Mouse (Mus musculus) neural tube, embryonic 15.5 days (tissue): ENCODE measurements around the gene Ankrd24. TPM values are rescaled to one million over a fixed set of nuclear protein-coding genes. Genes with fewer than 3 reads are reported as not detected.
A peak's percentile ranks its signal among the peaks of the same experiment; 100 is the strongest.

Experiments
- ATAC-seq: fragments of 200-750 bp; cut with Nextera tagmentation; 2 replicates; pipeline ENCODE4 v1.8.0; 2017; ENCODE audit warnings: mild to moderate bottlenecking, moderate TSS enrichment, moderate library complexity; ENCODE audit not compliant: low FRiP score
- H3K27ac ChIP-seq: fragments of 300-500 bp; sonication (generic); replicated peaks from 2 replicates; pipeline ENCODE4 v1.5.1; 2015; ENCODE audit warnings: mild to moderate bottlenecking, inconsistent platforms
- H3K27me3 ChIP-seq: fragments of 300-500 bp; sonication (generic); replicated peaks from 2 replicates; pipeline ENCODE4 v1.6.1; 2015; ENCODE audit warnings: inconsistent platforms
- H3K36me3 ChIP-seq: fragments of 300-500 bp; sonication (generic); 2 replicates; pipeline ENCODE4 v1.6.1; 2015; ENCODE audit warnings: inconsistent platforms
- H3K4me1 ChIP-seq: fragments of 300-500 bp; sonication (generic); 2 replicates; pipeline ENCODE4 v1.6.1; 2015; ENCODE audit warnings: inconsistent platforms
- H3K4me2 ChIP-seq: fragments of 300-500 bp; sonication (generic); 2 replicates; pipeline ENCODE4 v1.6.1; 2015; ENCODE audit warnings: inconsistent platforms, mild to moderate bottlenecking, moderate library complexity
- H3K4me3 ChIP-seq: fragments of 300-500 bp; sonication (generic); replicated peaks from 2 replicates; pipeline ENCODE4 v1.5.1; 2015; ENCODE audit warnings: mild to moderate bottlenecking, inconsistent platforms
- H3K9ac ChIP-seq: fragments of 300-500 bp; sonication (generic); replicated peaks from 2 replicates; pipeline ENCODE4 v1.6.1; 2015; ENCODE audit warnings: mild to moderate bottlenecking, inconsistent platforms
- H3K9me3 ChIP-seq: fragments of 300-500 bp; sonication (generic); replicated peaks from 2 replicates; pipeline ENCODE4 v1.6.1; 2016; ENCODE audit warnings: inconsistent platforms
- WGBS: fragments of 180-500 bp; shearing (Covaris S2); methylation state at CpG from one replicate; pipeline ENCODE4 v1.1.7; 2015; ENCODE audit warnings: mixed read lengths; 5-methylcytosine and 5-hydroxymethylcytosine counted together
- polyA plus RNA-seq: library from polyadenylated mRNA; unstranded; fragments of >200 nt; fragmentation: Nextera tagmentation; extraction: Ambion mirVana; gene quantifications from 2 replicates; pipeline ENCODE4 v1.2.1, GENCODE M21; 2015

Ankrd24 gene
- polyA plus RNA-seq: 19.0 and 24.2 TPM in 2 replicates

DNA sequence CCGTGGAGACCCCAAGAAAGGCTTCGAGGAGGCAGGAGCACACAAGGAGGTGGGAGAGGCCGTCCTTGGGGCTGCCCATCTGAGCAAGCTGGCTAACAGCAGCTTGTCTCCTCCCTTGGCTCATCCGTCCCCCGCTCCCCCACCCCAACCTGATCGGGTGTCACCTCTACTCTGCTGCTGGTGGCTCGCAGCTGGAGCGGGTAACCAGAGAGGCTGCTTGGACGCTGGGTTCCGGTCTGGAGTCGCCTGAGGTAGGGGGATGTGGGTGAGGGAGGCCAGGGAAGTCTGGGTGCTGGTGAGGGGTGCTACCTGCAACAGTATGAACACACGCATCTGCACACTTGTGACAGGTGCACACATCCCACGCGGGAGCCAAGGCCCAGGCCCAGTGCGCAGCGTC is at the start of gene Ankrd24:
Gene Ankrd24 (plus strand): TSS at position 151 of the 400 bp plus-strand sequence.
- H3K27me3 ChIP-seq: peaks cover 4% of the 10 kb centered on the region; the same call in 1 of the 2 replicates
- no peak for ATAC-seq
- 91% methylated on average over 16 of the region's 16 CpGs for WGBS
- peaks cover 27% of the 10 kb centered on the region for H3K4me1 ChIP-seq
- no peaks in the 10 kb centered on the region for H3K9me3 ChIP-seq
- peak within 1 kb of the TSS; percentile 83 for H3K4me2 ChIP-seq
- H3K27ac ChIP-seq: peak within 1 kb of the TSS; percentile 86
- H3K4me3 ChIP-seq: peak within 1 kb of the TSS; percentile 65
- H3K9ac ChIP-seq: peak within 1 kb of the TSS; percentile 77
- peaks cover 21% of the 10 kb centered on the region for H3K36me3 ChIP-seq

DNA sequence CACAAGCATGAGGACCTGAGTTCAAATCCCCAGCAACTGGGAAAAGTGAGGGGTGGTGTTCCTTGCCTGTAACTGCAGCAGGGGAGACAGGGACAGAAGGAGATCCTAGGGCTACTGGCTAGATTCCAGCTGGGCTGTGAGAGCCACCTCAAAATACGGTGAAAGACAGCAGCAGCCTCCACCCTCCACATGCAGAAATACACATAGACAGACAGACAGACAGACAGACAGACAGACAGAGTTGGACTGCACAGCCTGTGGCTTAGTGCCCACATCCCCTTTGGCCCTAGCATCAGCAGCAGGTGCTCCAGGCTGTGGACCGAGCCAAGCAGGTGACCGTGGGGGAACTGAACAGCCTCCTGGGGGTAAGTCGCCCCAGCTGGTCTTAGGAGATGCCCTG is 48.4 kb upstream of the Ankrd24 start:
- no peak for ATAC-seq
- Histone ChIP-seq H3K4me2 (no peak overlapping the region), H3K27ac (no peak overlapping the region), H3K9ac (no peak overlapping the region), H3K4me1 (peaks cover 26% of the 10 kb centered on the region), H3K4me3 (no peak overlapping the region), H3K27me3 (peaks cover 71% of the 10 kb centered on the region), H3K9me3 (no peaks in the 10 kb centered on the region), H3K36me3 (no peaks in the 10 kb centered on the region; the same call in 1 of the 2 replicates)
- 45% methylated on average over 4 of the region's 4 CpGs for WGBS

DNA sequence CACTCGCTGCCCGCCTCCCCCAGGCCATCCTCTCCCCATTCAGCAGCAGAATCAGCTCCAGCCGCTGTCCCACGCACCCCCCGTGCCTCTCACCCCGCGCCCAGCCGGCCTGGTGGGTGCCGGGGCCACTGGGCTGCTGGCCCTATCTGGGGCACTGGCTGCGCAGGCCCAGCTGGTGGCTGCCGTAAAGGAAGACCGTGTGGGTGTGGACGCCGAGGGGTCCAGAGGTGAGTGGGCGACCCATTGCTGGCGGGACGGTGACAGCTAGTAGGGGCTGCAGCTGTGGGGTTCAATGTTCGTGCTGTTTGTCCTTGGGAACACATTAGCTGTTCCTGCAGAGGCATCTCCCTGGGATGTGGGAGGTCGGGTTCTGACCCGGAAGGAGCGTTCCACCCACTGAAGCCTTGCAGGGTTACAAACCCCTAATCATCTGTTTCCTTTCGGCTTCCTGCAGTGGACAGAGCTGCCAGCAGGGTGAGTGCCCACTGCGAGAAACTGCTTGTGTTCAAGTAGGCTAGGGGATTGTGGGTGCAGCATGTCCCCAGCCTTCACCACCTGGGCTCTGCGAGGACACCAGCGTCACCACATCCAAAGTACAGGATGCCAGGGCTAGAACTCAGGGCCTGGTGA is 47.8 kb upstream of the Ankrd24 start:
- WGBS: 59% methylated on average over 25 of the region's 25 CpGs
- 0 out of 2 replicates have a peak overlapping the region, but pooled peaks have one; percentile 1 for H3K9ac ChIP-seq
- H3K27ac ChIP-seq: no peak overlapping the region
- H3K36me3 ChIP-seq: no peaks in the 10 kb centered on the region; the same call in 1 of the 2 replicates
- H3K4me1 ChIP-seq: peaks cover 20% of the 10 kb centered on the region
- H3K27me3 ChIP-seq: peaks cover 73% of the 10 kb centered on the region
- 0 out of 2 replicates have a peak overlapping the region, but pooled peaks have one; percentile 11 for H3K4me2 ChIP-seq
- H3K9me3 ChIP-seq: no peaks in the 10 kb centered on the region
- no peak for ATAC-seq
- no peak overlapping the region for H3K4me3 ChIP-seq

DNA sequence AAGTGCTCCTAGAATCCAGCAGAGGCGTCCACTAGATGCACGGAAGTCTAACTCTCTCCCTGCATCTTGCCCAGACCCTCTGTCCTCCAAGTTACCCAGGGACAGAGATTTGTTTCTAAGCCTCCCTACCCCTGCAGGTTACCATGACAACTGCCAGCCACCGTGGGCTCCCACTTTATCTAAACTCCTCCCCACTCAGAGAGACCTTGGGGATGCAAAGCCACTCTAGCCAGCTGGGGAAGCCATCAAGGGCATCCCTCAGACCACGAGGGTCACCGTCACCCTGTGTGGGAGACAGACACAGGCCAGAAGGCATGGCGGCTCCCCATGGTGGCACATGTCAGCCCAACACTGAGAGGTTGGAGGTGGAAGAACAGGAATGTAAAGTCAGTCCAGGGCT is 45.0 kb upstream of the Ankrd24 start:
- peaks cover 72% of the 10 kb centered on the region for H3K27me3 ChIP-seq
- no peak for ATAC-seq

DNA sequence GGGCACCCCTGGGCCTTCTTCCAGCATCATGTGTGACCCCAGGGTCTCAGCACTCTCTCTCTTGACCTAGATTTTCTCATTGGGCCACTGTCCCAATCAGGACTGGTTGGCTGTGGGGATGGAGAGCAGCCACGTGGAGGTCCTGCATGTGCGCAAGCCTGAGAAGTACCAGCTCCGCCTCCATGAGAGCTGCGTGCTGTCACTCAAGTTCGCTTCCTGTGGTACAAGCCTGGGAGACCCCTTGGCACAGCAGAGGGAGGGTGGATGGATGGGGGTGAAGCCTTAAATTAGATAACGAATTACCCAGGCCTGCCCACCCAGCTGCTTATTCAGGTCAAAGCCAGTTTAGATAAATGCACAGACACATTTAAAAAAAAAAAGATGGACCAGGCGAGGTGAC is 39.6 kb upstream of the Ankrd24 start:
- ATAC-seq: no peak
- H3K9ac ChIP-seq: no peak overlapping the region
- no peak overlapping the region for H3K4me2 ChIP-seq
- H3K27ac ChIP-seq: no peak overlapping the region
- H3K4me3 ChIP-seq: no peak overlapping the region
- H3K4me1 ChIP-seq: no peaks in the 10 kb centered on the region
- H3K36me3 ChIP-seq: peaks cover 17% of the 10 kb centered on the region
- WGBS: 79% methylated on average over 7 of the region's 7 CpGs
- no peaks in the 10 kb centered on the region for H3K9me3 ChIP-seq
- peaks cover 75% of the 10 kb centered on the region for H3K27me3 ChIP-seq

More for the DNA sequence above, 45.0 kb upstream of the Ankrd24 start:
- H3K4me1 ChIP-seq: peaks cover 11% of the 10 kb centered on the region
- H3K27ac ChIP-seq: no peak overlapping the region
- H3K4me3 ChIP-seq: no peak overlapping the region
- H3K4me2 ChIP-seq: no peak overlapping the region
- WGBS: 45% methylated on average over 6 of the region's 6 CpGs
- H3K9me3 ChIP-seq: no peaks in the 10 kb centered on the region
- peaks cover 8% of the 10 kb centered on the region for H3K36me3 ChIP-seq
- H3K9ac ChIP-seq: no peak overlapping the region

DNA sequence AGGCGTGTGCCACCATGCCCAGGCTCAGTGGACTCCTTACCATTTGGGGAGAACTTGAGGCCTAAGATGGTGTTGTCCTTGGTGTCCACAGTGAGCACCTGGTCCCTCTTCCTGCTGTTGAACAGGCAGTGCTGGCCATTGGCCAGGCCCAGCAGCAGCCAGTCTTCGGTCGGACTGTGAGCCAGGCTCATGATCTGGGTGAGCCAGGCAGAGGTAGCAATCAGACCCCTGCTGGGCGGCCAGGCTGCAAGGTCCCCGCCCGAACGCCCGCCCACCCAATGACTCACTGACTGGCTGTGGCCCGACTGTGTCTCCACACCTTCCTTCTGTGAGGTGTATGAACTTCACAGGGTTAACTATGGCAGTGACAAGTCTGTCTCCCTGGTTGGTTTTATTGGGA is 36.5 kb upstream of the Ankrd24 start:
- no peak for ATAC-seq
- Histone ChIP-seq H3K4me1 (peaks cover 16% of the 10 kb centered on the region), H3K36me3 (peaks cover 17% of the 10 kb centered on the region), H3K27me3 (peaks cover 76% of the 10 kb centered on the region), H3K9me3 (no peaks in the 10 kb centered on the region), H3K9ac (no peak overlapping the region), H3K27ac (no peak overlapping the region), H3K4me2 (no peak overlapping the region), H3K4me3 (no peak overlapping the region)
- 59% methylated on average over 9 of the region's 9 CpGs for WGBS

DNA sequence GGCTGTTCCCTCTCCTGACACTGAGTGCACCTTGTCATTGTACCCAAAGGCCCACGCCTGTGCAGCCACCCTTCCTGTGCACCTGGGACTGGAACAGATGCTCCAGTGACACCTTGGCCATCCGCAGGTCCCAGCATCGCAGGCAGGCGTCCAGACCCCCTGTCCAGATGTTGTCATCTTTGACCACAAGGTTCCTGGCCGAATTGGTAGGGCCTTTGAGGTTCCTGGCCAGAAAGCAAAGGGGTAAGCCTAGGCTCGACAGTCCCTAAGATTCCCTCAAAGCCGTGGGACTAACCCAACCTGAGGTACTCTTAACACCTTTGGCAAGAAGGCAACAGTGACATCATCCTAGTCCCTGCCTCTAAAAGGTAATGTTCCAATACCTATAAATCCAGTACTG is 35.7 kb upstream of the Ankrd24 start:
- H3K27ac ChIP-seq: no peak overlapping the region
- ATAC-seq: no peak
- H3K4me2 ChIP-seq: no peak overlapping the region
- H3K36me3 ChIP-seq: peaks cover 16% of the 10 kb centered on the region
- H3K4me1 ChIP-seq: peaks cover 24% of the 10 kb centered on the region
- H3K9me3 ChIP-seq: no peaks in the 10 kb centered on the region
- no peak overlapping the region for H3K4me3 ChIP-seq
- H3K9ac ChIP-seq: no peak overlapping the region
- WGBS: 84% methylated on average over 7 of the region's 7 CpGs
- H3K27me3 ChIP-seq: peaks cover 69% of the 10 kb centered on the region

DNA sequence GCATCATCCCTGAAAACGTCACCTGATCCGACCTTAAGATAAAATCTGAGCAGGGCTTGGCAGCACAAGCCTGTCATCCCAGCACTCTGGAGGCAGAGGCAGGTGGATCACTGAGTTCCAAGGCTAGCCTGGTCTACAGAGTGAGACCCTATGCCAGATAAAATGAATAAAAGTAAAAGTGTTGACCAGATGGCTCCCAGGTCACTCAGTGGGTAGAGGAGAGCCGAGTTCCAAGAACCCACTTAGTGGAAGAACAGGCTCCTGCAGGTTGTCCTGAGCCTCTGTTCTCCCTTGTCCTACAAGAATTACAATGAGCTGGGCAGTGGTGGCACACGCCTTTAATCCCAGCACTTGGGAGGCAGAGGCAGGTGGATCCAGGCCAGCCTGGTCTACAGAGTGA is 35.1 kb upstream of the Ankrd24 start:
- H3K4me2 ChIP-seq: no peak overlapping the region
- peaks cover 66% of the 10 kb centered on the region for H3K27me3 ChIP-seq

DNA sequence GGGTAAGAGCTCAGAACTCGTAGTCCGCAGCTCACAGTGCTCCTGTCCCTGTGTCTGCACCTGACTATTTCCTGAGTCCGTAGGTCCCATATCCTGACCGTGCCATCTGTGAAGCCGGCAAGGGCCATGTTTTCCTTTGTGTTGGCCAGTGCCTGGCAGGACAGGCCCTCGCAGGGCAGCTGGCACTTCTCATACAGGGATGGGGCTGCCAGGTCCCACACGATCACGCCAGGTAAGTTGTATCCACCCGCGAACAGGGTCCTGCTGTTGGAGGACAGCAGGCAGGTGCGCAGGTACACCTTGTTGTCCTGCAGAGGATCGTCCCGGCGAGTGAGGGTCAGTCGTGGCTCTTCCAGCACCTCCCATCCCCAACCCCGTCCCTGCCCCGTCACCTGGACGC is 34.4 kb upstream of the Ankrd24 start:
- H3K27me3 ChIP-seq: peaks cover 61% of the 10 kb centered on the region

More for the DNA sequence above, 35.1 kb upstream of the Ankrd24 start:
- ATAC-seq: no peak
- no peak overlapping the region for H3K27ac ChIP-seq
- peaks cover 10% of the 10 kb centered on the region; the same call in 1 of the 2 replicates for H3K36me3 ChIP-seq
- H3K4me3 ChIP-seq: no peak overlapping the region
- no peak overlapping the region for H3K9ac ChIP-seq
- WGBS: 74% methylated on average over 4 of the region's 4 CpGs
- H3K9me3 ChIP-seq: no peaks in the 10 kb centered on the region
- peaks cover 28% of the 10 kb centered on the region for H3K4me1 ChIP-seq

DNA sequence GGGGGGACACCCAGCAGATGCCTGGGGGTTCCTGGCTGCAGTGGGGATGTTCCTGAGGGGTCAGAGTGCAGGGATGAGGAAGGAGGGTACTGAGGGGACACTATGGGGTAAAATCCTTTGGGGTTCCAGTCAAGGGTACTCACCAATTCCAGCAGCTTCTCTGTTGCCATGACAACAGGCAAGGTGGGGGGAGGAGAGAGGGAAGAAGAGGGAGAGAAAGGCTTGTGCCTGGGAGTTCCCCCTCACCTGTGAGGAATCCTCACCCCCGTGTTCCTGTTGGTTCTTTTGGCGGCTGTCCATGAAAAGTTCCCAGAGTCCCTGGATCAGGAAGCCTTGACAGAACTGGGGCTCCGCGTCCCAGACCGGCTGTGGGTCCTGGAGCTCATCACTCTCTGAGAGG is 32.7 kb upstream of the Ankrd24 start:
- ATAC-seq: no peak
- no peak overlapping the region for H3K4me3 ChIP-seq
- no peak overlapping the region for H3K27ac ChIP-seq
- WGBS: 37% methylated on average over 5 of the region's 5 CpGs
- H3K9ac ChIP-seq: no peak overlapping the region
- H3K9me3 ChIP-seq: no peaks in the 10 kb centered on the region
- 0 out of 2 replicates have a peak overlapping the region, but pooled peaks have one; percentile 49 for H3K4me2 ChIP-seq
- peaks cover 32% of the 10 kb centered on the region for H3K4me1 ChIP-seq
- peaks cover 46% of the 10 kb centered on the region for H3K27me3 ChIP-seq
- no peaks in the 10 kb centered on the region for H3K36me3 ChIP-seq

More for the DNA sequence above, 34.4 kb upstream of the Ankrd24 start:
- peaks cover 3% of the 10 kb centered on the region; the same call in 1 of the 2 replicates for H3K36me3 ChIP-seq
- H3K27ac ChIP-seq: no peak overlapping the region
- peaks cover 28% of the 10 kb centered on the region for H3K4me1 ChIP-seq
- ATAC-seq: no peak
- H3K9ac ChIP-seq: no peak overlapping the region
- H3K4me2 ChIP-seq: no peak overlapping the region
- no peaks in the 10 kb centered on the region for H3K9me3 ChIP-seq
- no peak overlapping the region for H3K4me3 ChIP-seq
- WGBS: 79% methylated on average over 18 of the region's 18 CpGs

DNA sequence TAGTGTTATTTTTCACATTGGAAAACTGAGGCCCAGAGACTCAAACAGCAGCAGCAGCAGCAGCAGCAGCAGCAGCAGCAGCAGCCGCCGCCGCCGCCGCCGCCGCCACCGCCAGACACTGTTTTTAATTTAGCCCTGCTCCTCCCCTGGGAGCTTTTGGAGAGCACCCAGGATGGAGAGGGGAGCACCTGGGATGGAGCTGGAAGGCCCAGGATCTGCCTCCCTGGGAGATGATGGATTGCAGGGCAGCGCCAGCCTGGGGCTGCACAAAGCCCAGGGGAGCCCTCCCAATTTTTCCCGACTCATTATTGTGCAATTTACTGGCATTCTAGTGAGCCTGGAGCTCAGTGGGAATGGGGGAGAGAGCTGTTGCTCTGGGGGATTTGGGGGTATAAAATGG is 31.7 kb upstream of the Ankrd24 start:
- Histone ChIP-seq H3K9ac (no peak overlapping the region), H3K27me3 (peaks cover 41% of the 10 kb centered on the region)
- 6% methylated on average over 10 of the region's 10 CpGs for WGBS

More for the DNA sequence above, 31.7 kb upstream of the Ankrd24 start:
- ATAC-seq: no peak
- Histone ChIP-seq H3K4me2 (peak overlapping the region; percentile 49), H3K27ac (0 out of 2 replicates have a peak overlapping the region, but pooled peaks have one; percentile 35), H3K4me3 (no peak overlapping the region), H3K4me1 (peaks cover 43% of the 10 kb centered on the region), H3K36me3 (no peaks in the 10 kb centered on the region), H3K9me3 (no peaks in the 10 kb centered on the region)
